Mouse (Mus musculus) splenic B cell, adult 2 months (primary cell): Measurements from ENCODE around the gene Ephb2.

Source experiments
- DNase-seq: peaks from one replicate; pipeline ENCODE4 v3.0.0-alpha.2; 2011; ENCODE audit warnings: low read depth, low spot score
- H3K27me3 ChIP-seq: 2 replicates; pipeline ENCODE4 v1.6.1; 2012; ENCODE audit warnings: mild to moderate bottlenecking, low read length, moderate library complexity, mixed read lengths; ENCODE audit not compliant: control insufficient read depth, poor library complexity, insufficient read depth, severe bottlenecking
- H3K36me3 ChIP-seq: 2 replicates; pipeline ENCODE4 v1.6.1; 2012; ENCODE audit warnings: mild to moderate bottlenecking, low read length, moderate library complexity, mixed read lengths; ENCODE audit not compliant: control insufficient read depth, poor library complexity, insufficient read depth, severe bottlenecking

The Ephb2 gene

DNA sequence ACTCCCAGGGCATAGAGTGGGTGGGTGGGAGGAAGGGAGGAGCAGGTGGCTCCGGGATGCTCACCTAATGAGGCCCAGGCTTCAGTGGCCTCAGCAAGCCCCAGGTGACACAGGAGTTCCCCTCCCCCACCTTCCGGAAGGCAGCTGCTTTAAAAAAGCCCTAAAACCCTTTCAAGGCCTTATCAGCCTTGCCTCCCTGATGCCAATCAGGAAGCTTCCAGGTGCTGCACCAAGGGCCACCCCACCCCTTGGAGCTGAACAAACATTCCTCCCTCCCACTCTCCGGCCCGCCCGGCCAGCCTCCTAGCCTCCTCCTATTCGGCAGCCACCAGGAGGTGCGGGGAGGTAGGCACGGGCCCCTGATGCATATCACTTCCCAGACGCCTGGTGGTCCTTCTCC lies 6.0 kb downstream of the Ephb2 start:
- no peaks in the 10 kb centered on the region for H3K36me3 ChIP-seq
- DNase-seq: no peak

DNA sequence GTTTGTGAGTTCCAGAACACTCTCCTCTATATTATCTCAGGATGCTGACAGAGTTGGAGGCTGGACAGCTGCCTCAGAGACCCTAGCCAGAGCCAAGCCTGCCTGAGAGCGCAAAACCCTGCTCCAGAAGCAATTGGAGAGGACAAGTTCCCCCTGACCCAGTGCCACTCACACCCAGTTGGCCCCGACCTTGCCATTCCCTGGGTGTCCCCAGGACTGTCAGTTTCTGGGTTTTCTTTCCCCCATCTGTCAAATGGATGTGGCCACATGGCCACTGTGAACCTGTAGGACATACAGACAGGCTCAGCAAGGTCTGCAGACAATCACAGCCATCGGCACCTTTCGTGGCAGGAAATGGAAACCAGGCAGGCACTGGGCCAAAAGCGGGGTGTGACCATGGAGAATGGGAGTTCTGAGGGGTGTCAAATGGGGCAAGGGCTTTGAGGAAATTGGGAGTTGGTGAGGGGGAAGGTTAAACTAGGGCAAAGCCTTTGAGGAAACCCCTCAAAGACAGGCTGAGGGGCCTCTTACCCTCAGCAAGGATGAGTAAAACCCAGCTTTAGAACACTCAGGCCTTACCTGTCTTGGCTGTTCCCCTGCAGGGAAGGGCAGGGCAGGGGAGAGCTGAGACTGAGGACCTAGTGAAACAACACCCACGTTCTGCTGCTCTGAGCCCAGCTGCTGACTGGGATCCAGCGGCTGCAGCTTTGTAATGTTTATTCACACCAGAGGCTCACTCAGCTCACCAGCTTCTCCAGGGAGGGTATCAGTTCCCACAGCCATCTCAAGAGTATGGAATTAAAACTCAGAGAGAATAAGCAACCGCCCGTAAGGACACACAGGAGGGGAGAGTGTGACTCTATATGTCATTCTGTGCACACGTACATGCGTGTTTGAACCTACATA lies 6.9 kb downstream of the Ephb2 start:
- Histone ChIP-seq H3K27me3 (no peaks in the 10 kb centered on the region), H3K36me3 (no peaks in the 10 kb centered on the region)
- DNase-seq: no peak

More for the DNA sequence above, 6.0 kb downstream of the Ephb2 start:
- H3K27me3 ChIP-seq: no peaks in the 10 kb centered on the region

DNA sequence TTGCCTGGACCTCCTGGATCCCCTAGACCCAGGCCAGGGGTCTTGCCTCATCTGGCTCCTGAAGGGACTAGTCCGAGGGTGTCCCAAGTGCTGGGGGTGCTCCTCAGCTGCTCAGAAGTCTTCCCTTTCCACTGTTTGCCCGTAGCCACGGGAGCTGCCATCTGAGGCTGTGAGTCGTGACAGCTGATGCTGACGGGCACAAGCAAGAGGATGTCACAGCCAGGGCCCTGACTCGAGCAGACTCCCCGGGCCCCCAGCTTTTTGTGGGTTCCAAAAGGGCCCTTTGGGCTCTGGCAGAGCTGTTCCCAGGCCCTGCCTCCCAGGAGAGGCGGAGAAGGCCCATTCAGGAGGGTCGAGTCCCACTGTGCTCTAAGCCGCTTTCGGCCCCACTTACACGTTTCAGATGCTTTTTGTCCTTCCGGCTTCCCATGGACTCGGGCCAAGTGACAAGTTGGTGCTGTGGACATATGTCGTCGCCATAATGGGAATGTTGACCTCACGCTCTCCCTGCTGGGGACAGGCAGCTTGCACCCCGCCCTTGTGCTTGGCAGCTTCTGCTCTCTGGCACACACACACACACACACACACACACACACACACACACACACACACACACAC lies 10.7 kb downstream of the Ephb2 start:
- DNase-seq: no peak
- Histone ChIP-seq H3K27me3 (no peaks in the 10 kb centered on the region; the same call in 1 of the 2 replicates), H3K36me3 (no peaks in the 10 kb centered on the region)

DNA sequence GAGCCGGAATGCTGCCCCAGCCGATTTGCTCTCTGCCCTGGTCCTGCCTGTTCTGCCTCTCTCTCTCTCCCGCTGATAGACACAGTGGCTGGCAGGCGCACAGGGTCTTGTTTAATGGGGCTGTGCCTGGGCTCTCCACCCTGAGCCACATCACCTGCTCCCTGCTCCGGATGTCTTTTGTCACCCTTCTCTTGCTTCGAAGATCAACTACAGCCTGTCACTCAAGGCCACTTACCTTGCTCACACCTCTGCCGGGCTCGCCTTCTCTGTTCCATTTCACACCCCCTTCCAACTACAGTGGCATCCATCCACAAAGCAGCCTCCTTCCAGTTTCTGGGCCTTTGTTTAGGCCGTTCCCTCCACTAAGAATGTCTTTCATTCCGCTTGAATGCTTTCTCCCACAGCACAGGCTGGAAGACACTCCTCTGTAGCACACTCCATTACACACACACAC lies 15.7 kb downstream of the Ephb2 start:
- H3K27me3 ChIP-seq: no peaks in the 10 kb centered on the region; the same call in 1 of the 2 replicates
- no peak for DNase-seq

DNA sequence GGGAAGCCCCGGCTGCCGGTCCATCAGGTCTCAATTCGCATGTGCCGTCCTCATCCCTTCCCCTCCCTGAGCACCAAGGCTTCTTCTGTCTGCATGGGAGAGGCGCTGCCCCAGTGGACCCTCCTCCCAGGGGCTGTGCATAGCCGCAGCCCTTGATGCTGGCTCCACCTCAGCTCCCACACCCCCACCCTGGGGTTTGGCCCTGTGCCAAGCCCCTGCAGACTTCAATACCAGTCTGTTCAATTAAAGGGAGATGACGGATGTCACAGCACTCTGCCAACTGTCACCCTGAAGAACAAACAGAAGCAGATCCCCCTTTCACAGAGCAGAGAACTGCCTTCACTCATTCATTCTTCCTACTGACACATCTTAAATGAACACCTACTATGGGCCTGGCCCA lies 19.1 kb downstream of the Ephb2 start:
- DNase-seq: no peak
- H3K27me3 ChIP-seq: no peaks in the 10 kb centered on the region; the same call in 1 of the 2 replicates

More for the DNA sequence above, 15.7 kb downstream of the Ephb2 start:
- H3K36me3 ChIP-seq: no peaks in the 10 kb centered on the region

DNA sequence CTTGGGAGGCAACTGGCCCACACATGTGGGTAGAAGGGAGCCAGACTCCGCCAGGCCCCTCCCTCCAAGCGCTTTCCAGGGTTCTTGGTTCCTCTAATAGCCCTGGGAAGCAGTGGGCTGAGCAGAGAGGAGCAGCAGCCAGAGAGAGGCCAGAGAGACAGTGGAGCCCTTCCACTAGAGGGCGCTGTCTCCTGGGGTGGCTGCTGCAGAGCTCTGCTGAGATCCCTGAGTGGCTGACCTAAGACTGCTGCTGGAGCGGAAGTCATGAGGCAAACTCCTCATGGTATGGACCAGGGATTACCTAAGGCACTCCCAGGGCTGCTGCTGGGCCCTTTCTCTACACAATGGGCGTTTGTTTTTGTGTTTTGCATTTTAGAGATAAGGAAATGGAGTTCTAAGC lies 20.4 kb downstream of the Ephb2 start:
- Histone ChIP-seq H3K36me3 (no peaks in the 10 kb centered on the region), H3K27me3 (no peaks in the 10 kb centered on the region; the same call in 1 of the 2 replicates)
- peak; percentile 26 for DNase-seq

More for the DNA sequence above, 19.1 kb downstream of the Ephb2 start:
- no peaks in the 10 kb centered on the region for H3K36me3 ChIP-seq

DNA sequence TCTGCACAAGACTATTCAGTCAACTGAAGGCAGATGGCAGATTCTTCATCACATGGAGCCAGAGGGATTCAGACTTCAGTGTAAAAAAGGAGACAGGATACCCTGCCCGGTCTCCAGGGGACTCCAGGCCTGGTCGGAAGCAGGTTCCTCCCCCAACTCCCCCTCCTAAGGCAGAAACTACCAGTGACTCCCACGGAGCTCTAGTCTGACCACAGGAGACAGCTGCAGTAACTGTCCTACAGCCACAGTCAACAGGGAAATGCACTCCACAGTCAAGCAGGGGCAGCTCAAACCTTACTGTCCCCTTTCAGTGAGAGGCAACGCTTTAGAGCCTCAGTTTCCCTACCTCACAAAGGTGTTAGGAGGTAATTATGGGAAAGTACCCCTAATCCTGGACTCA lies 23.2 kb downstream of the Ephb2 start:
- DNase-seq: no peak
- no peaks in the 10 kb centered on the region for H3K36me3 ChIP-seq
- no peaks in the 10 kb centered on the region for H3K27me3 ChIP-seq

DNA sequence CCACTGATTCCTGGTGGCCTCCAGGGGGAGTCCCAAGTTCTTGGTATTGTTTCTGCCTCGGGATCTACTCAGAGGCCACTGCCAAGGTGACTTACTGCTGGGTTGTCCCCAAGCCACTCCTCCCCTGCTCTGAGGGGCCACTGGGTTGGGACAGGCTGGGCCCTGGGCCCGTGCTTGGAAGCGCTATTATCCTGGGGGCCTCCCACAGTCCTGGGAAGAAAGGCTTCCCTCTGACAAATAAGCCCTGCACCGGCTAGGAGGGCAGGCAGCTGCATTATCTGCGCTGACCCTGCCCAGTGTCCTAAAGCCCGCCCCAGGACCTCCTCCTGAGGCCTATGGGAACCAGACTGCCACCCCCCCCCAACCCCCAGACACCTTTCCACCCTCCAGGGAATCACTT lies 24.2 kb downstream of the Ephb2 start:
- DNase-seq: no peak
- no peaks in the 10 kb centered on the region for H3K36me3 ChIP-seq
- H3K27me3 ChIP-seq: no peaks in the 10 kb centered on the region

DNA sequence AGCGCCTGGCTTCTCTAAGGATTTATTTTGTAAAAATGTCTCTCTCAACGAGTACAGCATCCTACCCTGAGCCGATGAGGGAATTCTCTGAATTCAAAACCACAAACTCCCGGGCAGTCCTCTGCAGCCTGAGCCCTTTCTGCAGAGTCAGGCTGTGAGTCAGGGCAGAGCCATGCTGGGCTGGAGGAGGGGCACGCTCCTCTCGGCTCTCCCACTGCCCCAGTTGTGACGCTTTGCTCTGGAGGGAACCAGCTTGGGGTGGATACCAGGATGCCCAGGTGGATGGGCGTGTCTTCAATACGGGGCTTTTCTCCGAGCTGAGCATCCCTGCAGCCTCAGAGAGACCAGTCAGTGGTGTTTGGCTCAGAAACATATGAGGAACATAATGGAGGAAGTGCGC lies 27.3 kb downstream of the Ephb2 start:
- no peak for DNase-seq
- Histone ChIP-seq H3K27me3 (no peaks in the 10 kb centered on the region), H3K36me3 (no peaks in the 10 kb centered on the region)

DNA sequence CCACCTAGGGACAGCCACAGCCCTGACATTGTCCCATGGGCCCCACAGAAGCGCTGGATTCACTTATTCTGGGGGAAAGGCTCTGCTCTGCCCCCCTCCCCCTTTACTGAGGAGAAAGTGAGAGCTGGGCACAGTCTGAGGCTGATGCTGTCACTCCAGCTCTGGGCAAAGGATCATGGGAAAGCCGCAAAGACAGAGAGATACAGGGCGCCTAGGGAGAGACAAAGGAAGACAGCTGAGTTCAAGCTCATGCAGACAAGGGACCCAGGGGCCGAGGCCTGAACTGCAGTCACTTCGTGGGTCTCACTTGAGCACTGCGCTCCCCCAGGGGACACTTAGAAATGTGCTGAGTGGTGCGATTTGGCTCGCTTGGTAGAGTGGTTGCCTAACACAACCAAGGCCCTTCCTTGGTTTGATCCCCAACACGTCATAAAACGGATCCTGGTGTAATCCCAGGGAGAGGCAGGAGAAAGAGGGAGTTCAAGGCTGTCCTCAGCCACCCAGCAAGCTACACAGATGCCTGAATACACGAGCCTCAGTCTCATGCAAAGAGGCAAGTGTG lies 28.3 kb downstream of the Ephb2 start:
- Histone ChIP-seq H3K36me3 (no peaks in the 10 kb centered on the region), H3K27me3 (no peaks in the 10 kb centered on the region)
- DNase-seq: no peak

DNA sequence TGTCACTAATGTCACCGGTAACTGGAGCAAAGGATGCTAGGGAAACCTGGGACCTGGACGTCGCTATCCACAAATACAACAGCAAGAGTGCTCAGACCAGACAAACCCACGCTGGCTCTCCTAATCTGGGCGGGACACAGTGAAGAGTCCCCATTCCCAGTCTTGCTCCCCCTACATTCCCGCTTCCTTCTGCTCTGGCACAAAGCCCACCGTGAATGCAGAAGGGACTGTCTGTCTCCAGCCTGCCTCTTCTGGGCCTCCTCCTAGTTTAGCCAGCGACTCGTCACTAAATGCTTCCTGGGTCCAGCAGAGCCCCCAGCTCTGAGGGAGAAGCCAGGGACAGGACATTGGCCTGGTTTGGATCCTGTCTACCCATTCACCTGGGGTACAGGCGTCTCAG lies 29.5 kb downstream of the Ephb2 start:
- Histone ChIP-seq H3K27me3 (no peaks in the 10 kb centered on the region), H3K36me3 (no peaks in the 10 kb centered on the region)
- DNase-seq: no peak

DNA sequence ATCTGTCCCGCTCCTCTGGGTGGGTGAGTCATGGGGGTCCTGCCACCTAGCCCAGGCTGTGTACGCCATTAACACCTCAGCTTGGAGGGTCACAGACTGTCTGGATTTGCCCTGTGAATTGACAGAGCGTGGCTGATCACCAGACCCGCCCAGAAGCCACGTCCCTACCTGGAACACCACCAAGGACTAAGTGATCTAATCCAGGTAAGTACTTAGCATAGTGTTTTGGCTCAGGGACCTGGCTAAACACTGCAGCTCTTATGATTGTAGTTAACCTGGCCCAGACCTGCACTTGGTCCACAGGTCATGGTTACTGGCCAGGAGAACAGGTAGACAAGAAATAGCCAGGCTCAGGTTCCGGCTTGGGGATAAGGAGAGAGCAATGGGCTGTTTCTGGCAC lies 31.4 kb downstream of the Ephb2 start:
- no peak for DNase-seq
- Histone ChIP-seq H3K27me3 (no peaks in the 10 kb centered on the region), H3K36me3 (no peaks in the 10 kb centered on the region)

DNA sequence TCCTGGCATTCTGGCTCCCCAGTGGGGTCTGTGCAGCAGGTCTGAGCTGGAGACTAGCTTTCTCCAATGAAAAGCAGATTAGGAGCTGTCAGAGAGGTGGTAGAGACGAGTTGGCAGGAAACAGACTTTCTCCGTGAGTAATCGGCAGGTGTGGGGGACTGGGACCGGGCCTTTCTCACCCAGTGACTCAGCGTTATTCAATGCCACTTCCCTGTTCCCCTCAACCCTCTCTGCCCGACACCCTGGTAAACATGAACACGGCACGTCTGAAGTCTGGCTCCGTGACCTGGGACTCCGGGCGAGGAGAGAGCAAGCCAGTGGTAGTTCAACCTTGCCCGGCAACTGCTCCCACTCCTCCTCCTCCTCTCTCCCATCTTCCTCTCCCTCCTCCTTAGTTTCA lies 33.3 kb downstream of the Ephb2 start:
- Histone ChIP-seq H3K27me3 (no peaks in the 10 kb centered on the region), H3K36me3 (no peaks in the 10 kb centered on the region)
- no peak for DNase-seq

DNA sequence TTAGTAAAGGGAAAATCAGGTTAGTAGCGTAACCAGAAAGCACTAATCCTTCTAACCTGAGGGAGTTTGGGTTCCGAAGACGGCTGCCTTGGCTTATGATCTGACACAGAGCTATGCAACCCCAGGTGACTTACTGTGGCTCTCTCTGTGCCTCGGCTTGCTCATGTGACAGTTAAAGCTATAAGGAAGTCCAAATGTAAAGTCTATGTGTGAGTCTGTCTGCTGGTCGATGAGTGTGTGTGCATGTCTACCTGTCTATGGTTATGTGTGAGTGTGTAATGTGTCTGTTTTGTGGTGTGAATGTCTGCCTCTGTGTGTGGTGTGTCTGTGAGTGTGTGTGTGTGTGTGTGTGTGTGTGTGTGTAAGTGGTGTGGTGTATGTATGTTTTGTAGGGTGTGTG lies 33.8 kb downstream of the Ephb2 start:
- no peaks in the 10 kb centered on the region for H3K27me3 ChIP-seq
- DNase-seq: no peak
- H3K36me3 ChIP-seq: no peaks in the 10 kb centered on the region

DNA sequence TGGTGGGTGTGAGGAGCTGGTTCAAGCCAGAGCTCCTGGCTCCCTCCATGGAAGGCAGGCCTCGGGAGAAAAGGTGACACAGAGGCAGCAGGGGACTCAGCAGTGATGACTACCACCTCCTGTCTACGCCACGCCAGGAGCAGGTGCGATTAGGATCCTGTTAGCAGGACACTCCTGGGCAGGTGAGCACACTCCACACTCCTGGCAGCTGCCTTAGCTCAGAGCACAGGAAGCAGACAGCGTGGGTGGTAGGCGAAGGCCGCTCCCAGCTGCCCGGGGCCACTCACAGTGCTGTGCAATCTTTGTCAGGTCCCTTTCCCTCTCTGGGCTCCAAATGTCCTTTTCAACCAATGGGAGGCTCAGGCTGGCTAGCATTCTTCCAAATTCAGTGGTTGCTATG lies 34.3 kb downstream of the Ephb2 start:
- no peaks in the 10 kb centered on the region for H3K36me3 ChIP-seq
- no peaks in the 10 kb centered on the region for H3K27me3 ChIP-seq
- DNase-seq: no peak
